Mouse (Mus musculus): Measurements from ENCODE around the gene Zfp956. TPM values are rescaled to one million over a fixed set of nuclear protein-coding genes. Genes with fewer than 3 reads are reported as not detected.
"Not testable (repeated sequence)": the region's sequence is repeated elsewhere in the genome, so short reads cannot be mapped to it uniquely, and the experiment has no call there.

The Zfp956 gene
- total RNA-seq, 2 experiments from 2014 or later, result 5.2 to 5.7 TPM

GRCm38 (mm10) chr6:47968166-47968565 lies 15.0 kb downstream of the Zfp956 start:
- not testable (repeated sequence) for DNase-seq

GRCm38 (mm10) chr6:47974599-47974998 lies 21.4 kb downstream of the Zfp956 start:
- DNase-seq, result no peak

GRCm38 (mm10) chr6:47978897-47979368 lies 25.7 kb downstream of the Zfp956 start:
- DNase-seq, result peak; percentile 89

- no peak for DNase-seq
These were observed 30.7 kb downstream of the Zfp956 start for GRCm38 (mm10) chr6:47983936-47984335.

GRCm38 (mm10) chr6:47995661-47996060 lies 42.5 kb downstream of the Zfp956 start:
- DNase-seq, result no peak

- DNase-seq, result no peak
These were observed 57.5 kb downstream of the Zfp956 start for GRCm38 (mm10) chr6:48010727-48011126.

Other genes with a start within 250 kb of the Zfp956 start
- 10 to 100 TPM; 93.8 to 97.5 TPM for gene Pdia4, start 140.0 kb upstream of the Zfp956 start, total RNA-seq (2021)
- 1 to 10 TPM in 1 of 2 experiments, under 1 TPM in 1; 0.83 to 1.4 TPM for gene Zfp786, start 122.5 kb upstream of the Zfp956 start, total RNA-seq (2021)
- 10 to 100 TPM in 1 of 2 experiments, 1 to 10 TPM in 1; 9.9 to 13.3 TPM for gene Zfp398, start 117.7 kb upstream of the Zfp956 start, total RNA-seq (2021)
- gene Zfp282, start 76.2 kb upstream of the Zfp956 start, total RNA-seq (2021), result 10 to 100 TPM in 1 of 2 experiments, 1 to 10 TPM in 1; 9.9 to 11.2 TPM
- 10 to 100 TPM; 14.7 to 15.2 TPM for gene Zfp212, start 32.9 kb upstream of the Zfp956 start, total RNA-seq (2021)
- 10 to 100 TPM; 22.6 to 23.1 TPM for gene Zfp777, start 95.5 kb downstream of the Zfp956 start, total RNA-seq (2021)
- gene Zfp746, start 133.2 kb downstream of the Zfp956 start, total RNA-seq (2021), result 10 to 100 TPM; 22.4 to 24.5 TPM

Data from adrenal gland, postnatal 36 days (tissue).